Mouse (Mus musculus): ENCODE measurements around the gene Prss44.

DNA sequence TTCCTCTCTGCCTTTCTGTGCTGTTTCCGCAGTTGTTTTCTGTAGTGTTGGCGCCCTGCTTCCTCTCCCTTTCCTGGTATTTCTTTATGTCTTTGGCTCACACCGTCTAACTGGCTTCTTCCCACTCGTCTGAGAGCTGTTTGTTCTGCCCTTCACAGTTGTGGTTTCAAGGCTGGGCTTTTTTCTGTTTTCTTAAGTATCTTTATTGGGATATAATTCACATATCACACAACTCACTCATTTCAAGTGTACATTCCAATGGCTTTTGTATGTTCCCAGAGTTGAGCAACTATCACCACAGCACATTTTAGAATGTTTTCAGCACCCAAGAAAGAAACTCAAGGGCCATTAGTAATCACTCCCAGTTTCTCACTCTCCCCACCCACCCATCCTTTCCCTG lies 23.3 kb upstream of the Prss44 start:
- TF ChIP-seq CTCF (IDR thresholded peaks at IDR 0.05; ENCODE audit: low read depth) (no peak), EP300 (IDR thresholded peaks at IDR 0.05; ENCODE audit: low read depth) (no peak)

Measured in heart, postnatal 0 days (tissue).